In genomic region chr10:94523711-94524156, GRCm38 (mm10) we compare ENCODE assay signal across 8 mouse cellular contexts.
DNase-seq lines count a peak whose midpoint lies in the region; ATAC-seq and TF ChIP-seq lines count a peak whose summit lies in the region.

No protein-coding gene starts in this region.

- H3K4me1 ChIP-seq in embryonic facial prominence, embryonic 14.5 days (ENCODE audit: control insufficient read depth, insufficient read depth, low read length) = peaks cover 36% of the 10 kb centered on the region
- peaks cover 44% of the 10 kb centered on the region for H3K4me1 ChIP-seq in heart, embryonic 11.5 days (ENCODE audit: control insufficient read depth, insufficient read depth, low read length)
- no peaks in the 10 kb centered on the region for H3K4me1 ChIP-seq in kidney, postnatal 0 days (replicated peaks; ENCODE audit: insufficient read depth, low read length)

- H3K36me3 ChIP-seq in embryonic facial prominence, embryonic 14.5 days (ENCODE audit: control insufficient read depth, insufficient read depth, low read length) = no peaks in the 10 kb centered on the region
- no peaks in the 10 kb centered on the region for H3K36me3 ChIP-seq in heart, embryonic 11.5 days (ENCODE audit: control insufficient read depth, insufficient read depth, low read length)
- no peaks in the 10 kb centered on the region for H3K36me3 ChIP-seq in kidney, postnatal 0 days (ENCODE audit: insufficient read depth, low read length)

- TF ChIP-seq CTCF in kidney, postnatal 0 days (IDR thresholded peaks at IDR 0.05; ENCODE audit: low read depth) = no peak

- no peak overlapping the region for H3K4me3 ChIP-seq in embryonic facial prominence, embryonic 14.5 days (ENCODE audit: low read depth, low read length)
- no peak overlapping the region for H3K4me3 ChIP-seq in heart, embryonic 11.5 days (ENCODE audit: low read depth, low read length)
- H3K4me3 ChIP-seq in kidney, postnatal 0 days (replicated peaks; ENCODE audit: low read depth, low read length) = no peak overlapping the region

- DNase-seq in urinary bladder, postnatal 4 days (ENCODE audit: low spot score in 2 of 2) = peak; percentile 61 to 79
- DNase-seq in urinary bladder, adult 18-20 months (ENCODE audit: low spot score in 2 of 2) = no peak
- peak; percentile 94 for DNase-seq in embryonic facial prominence, embryonic 14.5 days (ENCODE audit: low spot score)
- DNase-seq in kidney, postnatal 0 days (ENCODE audit: low spot score) = peak; percentile 64
- DNase-seq in lung, adult 18-20 months = peak; percentile 57 to 63
- peak; percentile 68 for DNase-seq in retina, embryonic 14.5 days (ENCODE audit: low spot score)

- 3% methylated on average over 18 of the region's 18 CpGs for WGBS in embryonic facial prominence, embryonic 14.5 days
- WGBS in heart, embryonic 11.5 days (ENCODE audit: insufficient replicate concordance) = 16% methylated on average over 18 of the region's 18 CpGs
- WGBS in kidney, postnatal 0 days = 14% methylated on average over 18 of the region's 18 CpGs

- H3K27ac ChIP-seq in embryonic facial prominence, embryonic 14.5 days (replicated peaks; ENCODE audit: low read depth, low read length) = peak overlapping the region; percentile 49; the same call in 1 of the 2 replicates
- H3K27ac ChIP-seq in heart, embryonic 11.5 days (ENCODE audit: low read depth, low read length) = no peak overlapping the region
- no peak overlapping the region for H3K27ac ChIP-seq in kidney, postnatal 0 days

- H3K4me2 ChIP-seq in embryonic facial prominence, embryonic 14.5 days (ENCODE audit: low read depth, low read length) = peak overlapping the region; percentile 16; the same call in 1 of the 2 replicates
- peak overlapping the region; percentile 29; the same call in 1 of the 2 replicates for H3K4me2 ChIP-seq in heart, embryonic 11.5 days
- no peak overlapping the region for H3K4me2 ChIP-seq in kidney, postnatal 0 days (ENCODE audit: low read length)

- H3K27me3 ChIP-seq in embryonic facial prominence, embryonic 14.5 days (replicated peaks; ENCODE audit: control insufficient read depth, insufficient read depth, low read length) = no peaks in the 10 kb centered on the region
- H3K27me3 ChIP-seq in heart, embryonic 11.5 days (ENCODE audit: control insufficient read depth, insufficient read depth, low read length) = no peaks in the 10 kb centered on the region
- H3K27me3 ChIP-seq in kidney, postnatal 0 days (ENCODE audit: insufficient read depth, low read length) = no peaks in the 10 kb centered on the region

- no peaks in the 10 kb centered on the region for H3K9me3 ChIP-seq in embryonic facial prominence, embryonic 14.5 days (ENCODE audit: control insufficient read depth, low read length)
- H3K9me3 ChIP-seq in heart, embryonic 11.5 days (replicated peaks; ENCODE audit: control insufficient read depth, low read length) = no peaks in the 10 kb centered on the region
- no peaks in the 10 kb centered on the region for H3K9me3 ChIP-seq in kidney, postnatal 0 days (replicated peaks; ENCODE audit: low read length)

- ATAC-seq in embryonic facial prominence, embryonic 14.5 days (ENCODE audit: low read depth) = peak; percentile 70
- ATAC-seq in heart, embryonic 11.5 days (replicated peaks; ENCODE audit: insufficient number of reproducible peaks, low FRiP score, low TSS enrichment) = no peak
- no peak for ATAC-seq in kidney, postnatal 0 days (replicated peaks; ENCODE audit: low FRiP score, low read depth)
- no peak for ATAC-seq in erythroid progenitor cell, adult 5-6 weeks (replicated peaks; ENCODE audit: low FRiP score, poor library complexity, severe bottlenecking)

- no peak overlapping the region for H3K9ac ChIP-seq in embryonic facial prominence, embryonic 14.5 days (ENCODE audit: low read depth, low read length)
- no peak overlapping the region for H3K9ac ChIP-seq in heart, embryonic 11.5 days (ENCODE audit: low read depth, low read length)
- no peak overlapping the region for H3K9ac ChIP-seq in kidney, postnatal 0 days (ENCODE audit: low read depth, low read length)

Comparison
In these comparisons a context has a peak if more than half of its experiments do, and no peak if none do; other contexts are left out.
1. DNase-seq: peak in urinary bladder, postnatal 4 days (2 of 2), embryonic facial prominence, embryonic 14.5 days (single experiment), kidney, postnatal 0 days (single experiment), lung, adult 18-20 months (2 of 2) and retina, embryonic 14.5 days (single experiment); none in urinary bladder, adult 18-20 months (0 of 2).